Mouse (Mus musculus) spleen, adult 12 weeks (tissue): Measurements from ENCODE around the gene Rnf114.

Experiments
- DNase-seq: peaks from one replicate; pipeline ENCODE4 v3.0.0; 2022; ENCODE audit warnings: low spot score

The Rnf114 gene

GRCm38 (mm10) chr2:167474218-167474617 lies 18.2 kb upstream of the Rnf114 start:
- DNase-seq: no peak

- DNase-seq: no peak
These were observed 16.8 kb upstream of the Rnf114 start for GRCm38 (mm10) chr2:167475596-167475995.

- DNase-seq: no peak
These were observed 16.2 kb upstream of the Rnf114 start for GRCm38 (mm10) chr2:167476200-167476688.

GRCm38 (mm10) chr2:167476762-167477161 lies 15.7 kb upstream of the Rnf114 start:
- DNase-seq: no peak

- no peak for DNase-seq
These were observed 14.3 kb upstream of the Rnf114 start for GRCm38 (mm10) chr2:167478128-167478527.

- no peak for DNase-seq
These were observed 12.9 kb upstream of the Rnf114 start for GRCm38 (mm10) chr2:167479501-167479900.

- DNase-seq: no peak
These were observed 9.8 kb upstream of the Rnf114 start for GRCm38 (mm10) chr2:167482681-167483080.

- DNase-seq: no peak
These were observed 9.2 kb upstream of the Rnf114 start for GRCm38 (mm10) chr2:167483081-167483826.

GRCm38 (mm10) chr2:167483827-167484410 lies 8.5 kb upstream of the Rnf114 start:
- no peak for DNase-seq

- DNase-seq: no peak
These were observed 7.5 kb upstream of the Rnf114 start for GRCm38 (mm10) chr2:167484932-167485331.

- no peak for DNase-seq
These were observed 6.7 kb upstream of the Rnf114 start for GRCm38 (mm10) chr2:167485501-167486377.

GRCm38 (mm10) chr2:167486573-167486972 lies 5.9 kb upstream of the Rnf114 start:
- no peak for DNase-seq

GRCm38 (mm10) chr2:167487551-167487950 lies 4.9 kb upstream of the Rnf114 start:
- DNase-seq: no peak

GRCm38 (mm10) chr2:167487994-167488393 lies 4.5 kb upstream of the Rnf114 start:
- DNase-seq: no peak

- no peak for DNase-seq
These were observed 1.5 kb upstream of the Rnf114 start for GRCm38 (mm10) chr2:167490813-167491525.

GRCm38 (mm10) chr2:167492713-167493636 lies 530 bp downstream of the Rnf114 start, which contains the start of gene Spata2:
Spata2 (minus strand) TSS chr2:167492887.
- peak; percentile 94 for DNase-seq

GRCm38 (mm10) chr2:167496437-167496836 lies 4.0 kb downstream of the Rnf114 start:
- no peak for DNase-seq

- peak; percentile 49 for DNase-seq
These were observed 4.8 kb downstream of the Rnf114 start for GRCm38 (mm10) chr2:167497272-167497671.

- DNase-seq: no peak
These were observed 10.3 kb downstream of the Rnf114 start for GRCm38 (mm10) chr2:167502554-167503252.

- DNase-seq: peak; percentile 71
These were observed 10.9 kb downstream of the Rnf114 start for GRCm38 (mm10) chr2:167503253-167503895.
